Mouse (Mus musculus): ENCODE measurements at regions not wholly inside any gene's neighbourhood (a gene's known extent, or its start where the extent isn't known, plus 50 kb on each side); places are given as distances from the start of the nearest gene placed in this dataset.

- DNase-seq (ENCODE audit: low spot score), result no peak
These were observed 103.0 kb upstream of the Arrdc4 start for GRCm38 (mm10) chr7:68851981-68852575.

GRCm38 (mm10) chr7:68844606-68845005 is 95.6 kb upstream of the Arrdc4 start:
- DNase-seq (ENCODE audit: low spot score), result no peak

GRCm38 (mm10) chr7:68843374-68843773 is 94.3 kb upstream of the Arrdc4 start:
- DNase-seq (ENCODE audit: low spot score), result peak; percentile 9

DNA sequence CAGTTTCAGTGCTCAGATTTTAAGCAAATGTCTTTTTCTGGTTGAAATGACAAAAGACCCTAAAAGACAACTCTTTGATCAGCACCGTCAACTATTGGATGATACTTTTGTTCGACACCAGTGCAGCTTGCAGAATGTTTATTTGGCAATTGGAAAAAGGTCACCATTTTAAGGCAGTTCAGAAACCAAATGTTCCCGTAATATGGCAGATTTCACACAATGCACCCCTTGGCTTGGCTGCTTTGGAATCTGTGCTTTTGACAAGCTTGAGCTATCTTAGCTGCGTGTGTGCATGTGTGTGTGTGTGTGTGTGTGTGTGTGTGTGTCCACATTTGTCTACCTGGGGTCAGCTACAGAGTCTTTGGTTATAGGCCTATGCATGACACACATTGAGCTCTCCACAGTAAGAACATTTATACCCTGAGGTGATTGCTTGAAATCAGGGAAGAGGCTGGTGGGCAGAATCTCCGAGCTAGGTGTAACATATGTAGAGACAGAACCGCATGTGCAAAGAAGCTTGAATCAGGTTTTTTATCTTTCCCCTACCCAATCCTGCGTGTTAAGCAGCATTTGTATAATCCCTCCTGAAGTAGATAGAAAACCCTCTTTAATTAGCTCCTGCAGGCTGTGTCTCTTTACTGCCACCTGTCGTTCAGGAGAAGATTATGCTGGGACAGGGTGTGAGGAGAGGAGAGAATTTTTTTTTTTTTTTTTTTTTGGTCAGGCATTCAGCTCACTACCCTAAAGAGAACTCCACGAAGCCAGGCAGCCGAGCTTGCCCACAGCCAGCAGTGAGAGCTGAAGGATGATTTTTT is 85.1 kb upstream of the Arrdc4 start:
- no peak for DNase-seq (ENCODE audit: low spot score)

DNA sequence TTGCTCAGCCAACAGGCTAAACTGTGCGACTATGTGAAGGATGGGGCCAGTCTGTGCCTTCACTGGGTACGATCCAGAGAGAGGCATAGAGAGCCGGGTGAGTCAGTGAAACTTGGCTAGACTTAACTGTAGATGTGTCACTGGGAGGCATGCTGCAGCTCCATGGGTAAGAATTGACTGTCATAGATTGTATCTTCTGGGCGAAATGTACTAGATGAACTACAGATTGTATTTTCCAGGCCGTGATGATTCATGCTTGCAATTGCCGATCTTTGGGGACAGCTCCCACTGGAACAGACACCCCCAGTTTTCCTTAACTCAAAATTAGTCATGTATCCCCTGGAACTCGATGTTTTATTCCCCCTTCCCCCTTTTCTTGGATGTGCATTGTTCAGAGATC is 84.5 kb upstream of the Arrdc4 start:
- no peak for DNase-seq (ENCODE audit: low spot score)

GRCm38 (mm10) chr7:68829861-68830260 is 80.8 kb upstream of the Arrdc4 start:
- DNase-seq (ENCODE audit: low spot score), result peak; percentile 88

- no peak for DNase-seq (ENCODE audit: low spot score)
These were observed 75.4 kb upstream of the Arrdc4 start for GRCm38 (mm10) chr7:68824399-68824798.

DNA sequence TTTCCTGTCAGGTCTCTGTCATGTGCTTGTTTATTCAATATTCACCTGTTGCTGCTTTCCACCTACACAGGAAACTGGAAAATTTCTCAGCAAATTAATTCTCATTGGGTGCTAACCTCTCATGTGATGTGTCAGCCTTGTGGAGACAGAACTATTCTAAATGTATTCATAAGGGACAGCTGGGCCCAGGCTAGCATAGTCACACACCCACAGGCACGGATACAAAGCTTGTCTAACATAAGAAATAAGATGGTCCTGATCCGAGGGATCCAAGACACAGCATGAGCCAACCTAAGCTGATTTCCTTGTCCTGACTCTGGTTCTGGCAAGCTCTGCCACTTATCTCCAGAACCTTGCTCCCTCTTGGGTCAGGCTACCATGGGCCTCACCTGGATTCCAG is 74.6 kb upstream of the Arrdc4 start:
- DNase-seq (ENCODE audit: low spot score), result no peak

DNA sequence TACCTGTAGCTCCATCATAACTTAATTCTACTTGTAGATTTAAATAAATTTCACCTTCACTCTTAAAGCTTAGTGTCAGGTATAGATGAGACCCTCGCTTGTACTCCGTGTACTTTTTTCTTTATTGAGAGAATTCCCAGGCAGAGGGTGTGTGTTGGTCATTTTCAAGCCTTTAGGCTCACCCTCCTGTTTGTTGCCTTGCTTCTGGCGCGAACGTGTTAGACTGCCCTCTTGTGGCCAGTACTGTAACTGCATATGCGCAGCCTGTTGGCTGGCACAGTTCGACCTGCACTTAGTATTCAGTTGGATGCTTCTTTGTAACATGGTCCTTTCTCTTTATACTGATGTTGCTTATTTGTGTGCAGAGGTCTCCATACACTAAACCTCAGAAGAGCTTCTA is 74.1 kb upstream of the Arrdc4 start:
- peak; percentile 64 for DNase-seq (ENCODE audit: low spot score)

DNA sequence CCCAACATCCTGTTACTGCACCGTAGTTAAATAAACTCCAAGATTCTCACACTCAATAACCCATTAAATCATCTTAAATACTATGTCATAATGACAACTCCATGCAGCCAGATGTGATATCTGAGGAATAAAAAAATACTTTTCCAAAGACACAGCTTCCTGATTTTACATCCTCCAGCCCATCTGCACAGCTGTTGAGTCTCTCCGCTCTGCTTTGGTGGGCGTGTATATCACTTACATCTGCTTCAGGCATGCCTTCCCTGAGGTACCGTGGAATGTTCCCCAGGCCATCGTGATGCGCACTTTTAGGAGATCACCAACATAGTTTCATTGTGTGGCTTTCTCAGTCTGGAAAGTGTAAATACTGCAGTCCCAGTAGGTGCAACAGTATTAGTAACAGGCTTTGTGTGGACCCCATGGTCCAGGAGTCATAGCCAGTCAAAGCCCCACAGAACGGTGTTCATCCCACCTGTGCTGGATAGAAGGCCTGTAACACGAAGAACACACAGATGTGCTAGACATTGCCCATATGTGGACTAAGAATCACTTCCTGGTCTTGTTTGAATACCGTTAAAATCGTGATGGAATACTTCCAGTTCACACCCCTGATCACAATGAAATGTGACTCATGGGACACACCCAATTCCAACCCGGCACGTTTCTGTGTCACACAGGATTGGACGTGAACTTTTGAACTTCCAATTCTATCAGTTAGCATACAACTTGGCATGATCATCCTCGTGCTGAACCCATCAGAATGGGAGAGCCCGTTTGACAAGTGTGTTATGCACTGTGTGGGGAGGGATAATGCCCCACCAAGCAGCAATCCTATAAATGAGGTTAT is 66.0 kb upstream of the Arrdc4 start:
- no peak for DNase-seq (ENCODE audit: low spot score)

GRCm38 (mm10) chr7:68809782-68810181 is 60.7 kb upstream of the Arrdc4 start:
- no peak for DNase-seq (ENCODE audit: low spot score)

Data from urinary bladder, postnatal 25 days (tissue).